Mouse (Mus musculus) hindbrain, embryonic 14.5 days (tissue): ENCODE data around the gene Tceal1. TPM values are rescaled to one million over a fixed set of nuclear protein-coding genes. Genes with fewer than 3 reads are reported as not detected.
"Not testable (repeated sequence)": the region's sequence is repeated elsewhere in the genome, so short reads cannot be mapped to it uniquely, and the experiment has no call there.

Source experiments
- ATAC-seq: fragments of 200-750 bp; cut with Nextera tagmentation; 2 replicates; pipeline ENCODE4 v1.8.0; 2017; ENCODE audit warnings: moderate number of reproducible peaks, mild to moderate bottlenecking, moderate TSS enrichment, moderate library complexity; ENCODE audit not compliant: low FRiP score
- DNase-seq: peaks from one replicate; pipeline ENCODE4 v3.0.0-alpha.2; 2015; ENCODE audit warnings: low spot score
- H3K27ac ChIP-seq: fragments of 300-500 bp; sonication (generic); 2 replicates; pipeline ENCODE4 v1.5.1; 2014; ENCODE audit warnings: mild to moderate bottlenecking, moderate library complexity
- H3K27me3 ChIP-seq: fragments of 300-500 bp; sonication (generic); 2 replicates; pipeline ENCODE4 v1.6.1; 2014; ENCODE audit warnings: mild to moderate bottlenecking, low read length, mixed read lengths; ENCODE audit not compliant: control insufficient read depth, insufficient read depth
- H3K36me3 ChIP-seq: fragments of 300-500 bp; sonication (generic); replicated peaks from 2 replicates; pipeline ENCODE4 v1.6.1; 2014; ENCODE audit not compliant: control insufficient read depth, insufficient read depth
- H3K4me1 ChIP-seq: fragments of 300-500 bp; sonication (generic); replicated peaks from 2 replicates; pipeline ENCODE4 v1.6.1; 2014; ENCODE audit warnings: antibody characterized with exemption, low read length, mixed read lengths; ENCODE audit not compliant: control insufficient read depth, insufficient read depth
- H3K4me2 ChIP-seq: fragments of 300-500 bp; sonication (generic); replicated peaks from 2 replicates; pipeline ENCODE4 v1.6.1; 2014; ENCODE audit warnings: mild to moderate bottlenecking, moderate library complexity
- H3K4me3 ChIP-seq: fragments of 300-500 bp; sonication (generic); replicated peaks from 2 replicates; pipeline ENCODE4 v1.5.1; 2014; ENCODE audit warnings: mild to moderate bottlenecking, low read length
- H3K9ac ChIP-seq: fragments of 300-500 bp; sonication (generic); 2 replicates; pipeline ENCODE4 v1.6.1; 2014
- H3K9me3 ChIP-seq: fragments of 300-500 bp; sonication (generic); 2 replicates; pipeline ENCODE4 v1.6.1; 2016; ENCODE audit warnings: low read length; ENCODE audit not compliant: control insufficient read depth
- WGBS: fragments of 180-500 bp; shearing (Covaris S2); extraction: QIAGEN DNeasy Blood & Tissue Kit; methylation state at CpG from one replicate; pipeline ENCODE4 v1.1.7; 2014; 5-methylcytosine and 5-hydroxymethylcytosine counted together
- polyA plus RNA-seq: library from polyadenylated mRNA; unstranded; fragments of >200 nt; fragmentation: Nextera tagmentation; extraction: Ambion mirVana; gene quantifications from 2 replicates; pipeline ENCODE4 v1.2.1, GENCODE M21; 2014

The Tceal1 gene
- polyA plus RNA-seq = 24.6 and 24.9 TPM in 2 replicates

- WGBS = 27% methylated on average over 15 of the region's 15 CpGs
These were observed at the start of gene Tceal1 for GRCm38 (mm10) chrX:136707446-136708167. Tceal1 (plus strand) TSS chrX:136707982.

GRCm38 (mm10) chrX:136666281-136666706, 41.5 kb upstream of the Tceal1 start:
- peak; percentile 30 for DNase-seq
- H3K4me1 ChIP-seq = no peaks in the 10 kb centered on the region
- H3K36me3 ChIP-seq = no peaks in the 10 kb centered on the region
- 16% methylated on average over 17 of the region's 20 CpGs for WGBS
- H3K9ac ChIP-seq = peak overlapping the region; percentile 73
- no peaks in the 10 kb centered on the region for H3K9me3 ChIP-seq
- H3K27ac ChIP-seq = 0 out of 2 replicates have a peak overlapping the region, but pooled peaks have one; percentile 49
- ATAC-seq = peak; percentile 91
- H3K27me3 ChIP-seq = no peaks in the 10 kb centered on the region
- H3K4me2 ChIP-seq = peak overlapping the region; percentile 60
- H3K4me3 ChIP-seq = peak overlapping the region; percentile 48

More at GRCm38 (mm10) chrX:136707446-136708167, at the start of gene Tceal1:
- no peaks in the 10 kb centered on the region for H3K36me3 ChIP-seq
- no peaks in the 10 kb centered on the region for H3K9me3 ChIP-seq
- peak within 1 kb of the TSS; percentile 50 for H3K4me3 ChIP-seq
- H3K4me1 ChIP-seq = peaks cover 7% of the 10 kb centered on the region; the same call in 1 of the 2 replicates
- DNase-seq (peak; percentile 78), ATAC-seq (peak; percentile 94)
- peak within 1 kb of the TSS; percentile 67 for H3K4me2 ChIP-seq
- peak within 1 kb of the TSS; percentile 83 for H3K9ac ChIP-seq
- H3K27me3 ChIP-seq = no peaks in the 10 kb centered on the region
- peak within 1 kb of the TSS; percentile 95 for H3K27ac ChIP-seq

- H3K36me3 ChIP-seq, DNase-seq, H3K9me3 ChIP-seq, H3K4me1 ChIP-seq, H3K27me3 ChIP-seq: not testable (repeated sequence)
- Histone ChIP-seq H3K9ac (peak overlapping the region; percentile 73), H3K4me2 (peak overlapping the region; percentile 60), H3K4me3 (peak overlapping the region; percentile 48), H3K27ac (0 out of 2 replicates have a peak overlapping the region, but pooled peaks have one; percentile 49)
- 23% methylated on average over 16 of the region's 24 CpGs for WGBS
- ATAC-seq = peak; percentile 77; the same call in 1 of the 2 replicates
These were observed 40.9 kb upstream of the Tceal1 start for GRCm38 (mm10) chrX:136666762-136667464.

GRCm38 (mm10) chrX:136668794-136669193, 39.0 kb upstream of the Tceal1 start:
- Histone ChIP-seq H3K36me3 (no peaks in the 10 kb centered on the region), H3K9me3 (no peaks in the 10 kb centered on the region), H3K9ac (no peak overlapping the region), H3K4me1 (no peaks in the 10 kb centered on the region), H3K4me2 (no peak overlapping the region), H3K4me3 (no peak overlapping the region), H3K27ac (no peak overlapping the region), H3K27me3 (no peaks in the 10 kb centered on the region)
- DNase-seq (no peak), ATAC-seq (no peak)
- 61% methylated on average over 2 of the region's 2 CpGs for WGBS

- ATAC-seq (no peak), DNase-seq (no peak)
- H3K27ac ChIP-seq = no peak overlapping the region
- no peaks in the 10 kb centered on the region for H3K36me3 ChIP-seq
- no peak overlapping the region for H3K4me2 ChIP-seq
- H3K4me3 ChIP-seq = no peak overlapping the region
- H3K9me3 ChIP-seq = no peaks in the 10 kb centered on the region
- H3K4me1 ChIP-seq = no peaks in the 10 kb centered on the region
- no peaks in the 10 kb centered on the region for H3K27me3 ChIP-seq
- 77% methylated on average over 3 of the region's 3 CpGs for WGBS
- no peak overlapping the region for H3K9ac ChIP-seq
These were observed 26.8 kb upstream of the Tceal1 start for GRCm38 (mm10) chrX:136680989-136681388.

GRCm38 (mm10) chrX:136691606-136692293, 16.0 kb upstream of the Tceal1 start:
- 27% methylated on average over 3 of the region's 3 CpGs for WGBS
- not testable (repeated sequence) for H3K36me3 ChIP-seq, H3K4me2 ChIP-seq, H3K27me3 ChIP-seq, H3K4me1 ChIP-seq, H3K4me3 ChIP-seq, DNase-seq, H3K9me3 ChIP-seq, H3K9ac ChIP-seq
- peak; percentile 88 for ATAC-seq
- H3K27ac ChIP-seq = peak overlapping the region; percentile 77

- Histone ChIP-seq H3K4me2 (no peak overlapping the region), H3K4me1 (no peaks in the 10 kb centered on the region), H3K9ac (no peak overlapping the region), H3K36me3 (no peaks in the 10 kb centered on the region), H3K27me3 (no peaks in the 10 kb centered on the region), H3K9me3 (no peaks in the 10 kb centered on the region), H3K27ac (peak overlapping the region; percentile 63), H3K4me3 (no peak overlapping the region)
- ATAC-seq (no peak), DNase-seq (no peak)
- 55% methylated on average over 4 of the region's 4 CpGs for WGBS
These were observed 15.5 kb upstream of the Tceal1 start for GRCm38 (mm10) chrX:136692294-136692675.

GRCm38 (mm10) chrX:136693196-136693595, 14.6 kb upstream of the Tceal1 start:
- 80% methylated on average over 5 of the region's 5 CpGs for whole genome bisulfite sequencing
- Histone ChIP-seq H3K36me3 (no peaks in the 10 kb centered on the region), H3K27ac (no peak overlapping the region)

GRCm38 (mm10) chrX:136708168-136708681, 443 bp downstream of the Tceal1 start:
- Histone ChIP-seq H3K27ac (peak overlapping the region; percentile 95), H3K4me3 (peak overlapping the region; percentile 50), H3K36me3 (no peaks in the 10 kb centered on the region), H3K4me1 (peaks cover 7% of the 10 kb centered on the region; the same call in 1 of the 2 replicates), H3K4me2 (peak overlapping the region; percentile 67), H3K9ac (peak overlapping the region; percentile 83), H3K27me3 (no peaks in the 10 kb centered on the region), H3K9me3 (no peaks in the 10 kb centered on the region)
- ATAC-seq = peak; percentile 86
- WGBS = 20% methylated on average over 18 of the region's 18 CpGs
- peak; percentile 68 for DNase-seq

More at GRCm38 (mm10) chrX:136693196-136693595, 14.6 kb upstream of the Tceal1 start:
- H3K9ac ChIP-seq = no peak overlapping the region
- ATAC-seq (no peak), DNase-seq (no peak)
- H3K4me2 ChIP-seq = no peak overlapping the region
- no peaks in the 10 kb centered on the region for H3K9me3 ChIP-seq
- no peak overlapping the region for H3K4me3 ChIP-seq
- no peaks in the 10 kb centered on the region for H3K4me1 ChIP-seq
- H3K27me3 ChIP-seq = no peaks in the 10 kb centered on the region
